In the genomic region with DNA sequence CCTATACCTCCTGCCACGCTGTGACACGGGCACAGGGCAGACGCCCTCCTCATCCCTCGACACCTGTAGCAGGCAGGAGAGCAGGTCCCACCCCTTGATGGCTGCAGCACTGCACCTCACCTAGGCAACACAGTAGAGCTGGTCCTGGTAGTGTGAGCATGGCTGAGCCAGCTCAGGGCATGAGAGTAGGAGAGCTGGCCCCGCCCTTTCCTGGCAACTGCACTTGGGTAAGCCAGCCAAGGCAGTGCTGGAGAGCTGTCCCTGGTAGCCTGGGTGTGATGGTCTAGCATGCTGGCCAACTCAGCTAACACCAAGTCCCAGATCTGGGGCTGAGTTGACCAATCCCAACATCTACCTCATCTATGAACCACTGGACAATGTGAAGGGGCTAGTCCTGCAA, we compare ENCODE assay signal across 9 mouse cellular contexts. TPM values are rescaled to one million over a fixed set of nuclear protein-coding genes. Genes with fewer than 3 reads are reported as not detected.
DNase-seq lines count a peak whose midpoint lies in the region; ATAC-seq and TF ChIP-seq lines count a peak whose summit lies in the region.
"Had no signal": no experiment of that assay in that cellular context is flagged by ENCODE, and none has a peak within 500 bp of the region (broad histone marks: within the 10 kb centered on the region; RNA-seq: fewer than 3 reads in every experiment).

No protein-coding gene starts in this region.

- peak; percentile 16 for DNase-seq in ZHBTc4 (ENCODE audit: low read depth, low spot score)
- peak; percentile 46 to 50 for DNase-seq in heart, adult 9 months (ENCODE audit: low spot score in 2 of 2)
- DNase-seq in liver, postnatal 0 days, result peak; percentile 22
- DNase-seq in left cerebral cortex, adult 8-10 months (ENCODE audit: low spot score in 2 of 2), result no peak
- DNase-seq in left cerebral cortex, postnatal 4 days, result no peak
- no peak for DNase-seq in urinary bladder, postnatal 4 days (ENCODE audit: low spot score in 2 of 2)

- 0 out of 2 replicates have a peak, but pooled peaks have one; percentile 23 for ATAC-seq in hindbrain, embryonic 15.5 days (ENCODE audit: low FRiP score, low read depth)
- no peak for ATAC-seq in hindbrain, embryonic 16.5 days
- ATAC-seq in liver, postnatal 0 days, result no peak

- no peaks in the 10 kb centered on the region for H3K27me3 ChIP-seq in hindbrain, embryonic 15.5 days
- H3K27me3 ChIP-seq in hindbrain, embryonic 16.5 days (replicated peaks; ENCODE audit: control insufficient read depth, insufficient read depth, low read length), result no peaks in the 10 kb centered on the region
- no peaks in the 10 kb centered on the region for H3K27me3 ChIP-seq in liver, postnatal 0 days (ENCODE audit: insufficient read depth, low read length)
- H3K27me3 ChIP-seq: limb, embryonic 13.5 days had no signal

- H3K4me1 ChIP-seq in hindbrain, embryonic 15.5 days (replicated peaks), result no peaks in the 10 kb centered on the region
- no peaks in the 10 kb centered on the region for H3K4me1 ChIP-seq in hindbrain, embryonic 16.5 days (ENCODE audit: control insufficient read depth, insufficient read depth, low read depth, low read length)
- no peaks in the 10 kb centered on the region for H3K4me1 ChIP-seq in liver, postnatal 0 days (ENCODE audit: insufficient read depth)
- H3K4me1 ChIP-seq: limb, embryonic 13.5 days had no signal

- TF ChIP-seq CTCF in liver, postnatal 0 days (IDR thresholded peaks at IDR 0.05; ENCODE audit: low read depth), result no peak

- intact Hi-C loops in left cerebral cortex, postnatal 4 days (cut with DNase I), result no loop called here

- H3K36me3 ChIP-seq in hindbrain, embryonic 15.5 days, result no peaks in the 10 kb centered on the region
- H3K36me3 ChIP-seq in hindbrain, embryonic 16.5 days (ENCODE audit: control insufficient read depth, insufficient read depth, low read length), result no peaks in the 10 kb centered on the region
- H3K36me3 ChIP-seq in liver, postnatal 0 days (replicated peaks; ENCODE audit: insufficient read depth, low read length), result no peaks in the 10 kb centered on the region
- H3K36me3 ChIP-seq: limb, embryonic 13.5 days had no signal

- H3K27ac ChIP-seq in hindbrain, embryonic 15.5 days (replicated peaks), result no peak overlapping the region
- H3K27ac ChIP-seq in hindbrain, embryonic 16.5 days (ENCODE audit: low read depth, low read length), result no peak overlapping the region
- no peak overlapping the region for H3K27ac ChIP-seq in liver, postnatal 0 days (ENCODE audit: low read depth)
- H3K27ac ChIP-seq: limb, embryonic 13.5 days had no signal

- H3K4me3 ChIP-seq in hindbrain, embryonic 15.5 days, result no peak overlapping the region
- H3K4me3 ChIP-seq in hindbrain, embryonic 16.5 days (ENCODE audit: low read length), result no peak overlapping the region
- no peak overlapping the region for H3K4me3 ChIP-seq in liver, postnatal 0 days (ENCODE audit: low read depth, low read length)
- H3K4me3 ChIP-seq: limb, embryonic 13.5 days had no signal

- no peaks in the 10 kb centered on the region for H3K9me3 ChIP-seq in hindbrain, embryonic 15.5 days
- peaks cover 2% of the 10 kb centered on the region; the same call in 1 of the 2 replicates for H3K9me3 ChIP-seq in hindbrain, embryonic 16.5 days (ENCODE audit: control insufficient read depth, low read length)
- H3K9me3 ChIP-seq in liver, postnatal 0 days (ENCODE audit: low read length), result no peaks in the 10 kb centered on the region

- H3K9ac ChIP-seq in hindbrain, embryonic 15.5 days, result no peak overlapping the region
- no peak overlapping the region for H3K9ac ChIP-seq in hindbrain, embryonic 16.5 days (ENCODE audit: low read depth, low read length)
- no peak overlapping the region for H3K9ac ChIP-seq in liver, postnatal 0 days (replicated peaks)
- H3K9ac ChIP-seq: limb, embryonic 13.5 days had no signal

- H3K4me2 ChIP-seq in hindbrain, embryonic 15.5 days, result no peak overlapping the region
- no peak overlapping the region for H3K4me2 ChIP-seq in hindbrain, embryonic 16.5 days (ENCODE audit: low read length)
- no peak overlapping the region for H3K4me2 ChIP-seq in liver, postnatal 0 days (ENCODE audit: low read depth, low read length)
- H3K4me2 ChIP-seq: limb, embryonic 13.5 days had no signal

- 91% methylated on average over 5 of the region's 5 CpGs for WGBS in hindbrain, embryonic 15.5 days
- 90% methylated on average over 5 of the region's 5 CpGs for WGBS in hindbrain, embryonic 16.5 days
- WGBS in liver, postnatal 0 days (ENCODE audit: insufficient replicate concordance), result 80% methylated on average over 5 of the region's 5 CpGs

- no peak for TF ChIP-seq EP300 in liver, postnatal 0 days (IDR thresholded peaks at IDR 0.05; ENCODE audit: low read depth)

RNA-seq across cellular contexts. Expression of a gene that starts 19.9 kb away (rescaled TPM):
- polyA plus RNA-seq in hindbrain, embryonic 15.5 days (2015; fragmentation: Nextera tagmentation; extraction: Ambion mirVana), result 8.6 and 10.1 TPM in 2 replicates
- polyA plus RNA-seq in hindbrain, embryonic 16.5 days (2015; fragmentation: Nextera tagmentation; extraction: Ambion mirVana), result 7.5 and 9.0 TPM in 2 replicates
- 2.1 and 2.5 TPM in 2 replicates for polyA plus RNA-seq in liver, postnatal 0 days (2015; fragmentation: Nextera tagmentation; extraction: Ambion mirVana)
- 10 to 100 TPM; 26.2 to 30.8 (median 29.1) TPM for total RNA-seq in left cerebral cortex, adult 8-10 months (2022)
- total RNA-seq in left cerebral cortex, postnatal 4 days (2021), result 10 to 100 TPM; 50.5 to 66.8 TPM

Comparison
In these comparisons a context has a peak if more than half of its experiments do, and no peak if none do; other contexts are left out.
1. DNase-seq: peak in ZHBTc4 (single experiment), heart, adult 9 months (2 of 2) and liver, postnatal 0 days (single experiment); none in left cerebral cortex, adult 8-10 months (0 of 2), left cerebral cortex, postnatal 4 days (single experiment) and urinary bladder, postnatal 4 days (0 of 2).